Mouse (Mus musculus) urinary bladder, postnatal 14 days (tissue): ENCODE results near the gene Gpat3.

Source experiments
- DNase-seq: peaks from one replicate; pipeline ENCODE4 v3.0.0; 2021; ENCODE audit warnings: low spot score

The Gpat3 gene

DNA sequence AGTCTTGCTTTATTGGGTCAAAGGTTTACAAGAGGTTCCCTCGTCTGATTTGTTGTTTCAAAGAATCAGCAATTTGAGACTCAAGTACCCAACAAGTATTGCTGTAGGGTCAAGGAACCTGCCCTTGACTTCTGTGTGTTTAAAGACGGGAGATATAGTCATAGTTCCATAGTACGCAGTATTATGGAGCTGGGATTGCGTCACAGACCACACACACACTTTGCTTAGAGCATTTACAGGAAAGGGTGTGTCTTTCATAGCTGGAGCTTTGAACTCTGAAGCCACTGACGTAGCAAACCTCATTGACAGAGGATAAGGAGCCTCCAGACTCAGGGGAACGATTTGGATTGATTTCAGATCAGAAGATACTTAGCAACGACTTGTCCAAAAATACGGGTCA is 70.9 kb downstream of the Gpat3 start:
- DNase-seq = no peak

GRCm38 (mm10) chr5:100917252-100917774 is 71.8 kb downstream of the Gpat3 start:
- DNase-seq = peak; percentile 65

DNA sequence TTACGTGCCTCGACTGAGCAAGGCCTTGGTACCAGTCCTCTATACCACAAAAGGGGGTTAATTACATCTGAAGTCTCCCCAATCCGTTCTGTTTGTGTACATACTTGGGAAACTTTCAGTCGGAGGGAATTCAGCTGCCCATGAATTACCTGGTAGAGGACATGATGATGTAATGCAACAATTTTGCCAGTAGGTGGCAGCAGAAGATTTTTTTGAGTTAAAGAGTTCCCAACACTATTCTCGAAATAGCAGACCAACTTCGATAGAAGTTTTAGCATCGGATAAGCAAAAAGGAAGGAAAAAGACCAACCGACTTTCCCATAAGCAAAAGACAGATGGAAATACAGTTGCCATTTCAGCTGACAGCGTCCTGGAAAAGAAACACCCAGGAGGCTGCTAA is 73.6 kb downstream of the Gpat3 start:
- peak; percentile 52 for DNase-seq

- DNase-seq = no peak
Observed at GRCm38 (mm10) chr5:100929698-100930097, 84.2 kb downstream of the Gpat3 start.

GRCm38 (mm10) chr5:100943716-100944115 is 98.2 kb downstream of the Gpat3 start:
- no peak for DNase-seq

DNA sequence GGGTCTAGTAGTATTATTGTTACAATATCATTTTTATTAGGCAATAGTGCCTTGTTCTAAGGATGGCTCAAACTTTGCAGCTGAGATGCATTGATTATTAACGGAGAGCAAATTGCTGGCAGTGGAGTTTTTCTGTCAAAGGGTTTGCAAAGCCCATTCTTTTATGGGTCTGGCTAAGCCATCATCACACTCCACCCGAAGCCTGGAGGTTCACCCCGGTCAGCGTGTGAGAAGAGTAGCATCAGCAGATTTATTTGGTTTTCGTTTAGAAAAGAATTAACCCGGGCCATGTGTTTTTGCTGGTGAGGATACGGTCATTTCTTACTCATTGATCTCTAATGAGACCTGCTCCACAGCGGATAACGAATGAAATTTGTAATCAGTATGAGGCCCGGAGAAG is 99.8 kb downstream of the Gpat3 start:
- DNase-seq = no peak
